Mouse (Mus musculus): Measurements from ENCODE around the gene Chl1. TPM values are rescaled to one million over a fixed set of nuclear protein-coding genes. Genes with fewer than 3 reads are reported as not detected.

Chl1 gene
- polyA plus RNA-seq, 1 experiment = 1.3 TPM

GRCm38 (mm10) chr6:103534027-103534426 lies 23.6 kb downstream of the Chl1 start:
- no peaks in the 10 kb centered on the region for H3K4me1 ChIP-seq (ENCODE audit: control insufficient read depth, insufficient read depth, low read length)
- no peak for DNase-seq
- no peak overlapping the region for H3K4me3 ChIP-seq (replicated peaks; ENCODE audit: extremely low read depth, low read depth, low read length)
- 57% methylated on average over 2 of the region's 2 CpGs for WGBS
- TF ChIP-seq CTCF (IDR thresholded peaks at IDR 0.05; ENCODE audit: insufficient read depth, low read length) = no peak
- no peak for TF ChIP-seq POLR2A (IDR thresholded peaks at IDR 0.05; ENCODE audit: borderline replicate concordance, extremely low read depth, low read depth, low read length)

DNA sequence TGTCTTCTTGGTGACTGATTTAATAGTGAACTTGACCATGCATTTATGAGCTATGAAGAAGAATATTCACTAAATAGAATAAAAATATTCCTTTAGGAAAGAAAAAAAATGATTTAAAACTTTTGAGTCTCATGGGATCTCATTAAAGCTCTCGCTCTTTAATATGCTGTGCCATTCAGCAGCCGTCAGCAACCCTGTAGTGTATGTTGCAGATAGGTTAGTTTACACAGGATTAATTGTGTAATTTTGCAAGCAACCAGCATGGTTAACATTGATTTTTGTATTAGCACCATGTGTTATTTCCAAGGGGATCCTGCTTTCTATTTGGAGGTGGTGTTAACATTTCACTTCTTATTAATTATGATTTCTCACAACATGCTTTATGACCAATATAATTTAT lies 32.2 kb downstream of the Chl1 start:
- no peak overlapping the region for H3K4me3 ChIP-seq (replicated peaks; ENCODE audit: extremely low read depth, low read depth, low read length)
- no peaks in the 10 kb centered on the region for H3K4me1 ChIP-seq (ENCODE audit: control insufficient read depth, insufficient read depth, low read length)
- 93% methylated on average over 2 of the region's 2 CpGs for WGBS

DNA sequence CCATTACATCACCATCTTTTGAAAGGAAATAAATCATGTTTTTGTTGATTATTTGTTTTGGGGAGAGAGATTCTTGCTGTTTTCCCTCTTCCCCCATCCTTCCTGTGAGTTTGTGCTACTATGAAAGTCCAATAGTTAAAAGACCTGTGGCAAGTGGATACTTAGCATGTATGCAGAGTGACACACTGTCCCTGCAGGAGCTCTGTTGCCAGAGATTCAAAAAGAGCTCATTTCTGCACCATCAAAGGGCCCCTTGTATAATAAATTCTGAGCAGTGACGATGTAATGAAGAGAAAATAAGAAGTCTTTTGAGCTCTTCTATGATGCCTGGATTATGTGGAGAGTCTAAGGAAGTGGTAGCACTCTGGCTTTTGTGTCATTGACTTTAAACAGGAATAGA lies 33.4 kb downstream of the Chl1 start:
- DNase-seq = no peak
- Histone ChIP-seq H3K4me3 (replicated peaks; ENCODE audit: extremely low read depth, low read depth, low read length) (no peak overlapping the region), H3K4me1 (ENCODE audit: control insufficient read depth, insufficient read depth, low read length) (no peaks in the 10 kb centered on the region)
- 44% methylated on average over 1 of the region's 1 CpGs for WGBS
- TF ChIP-seq POLR2A (IDR thresholded peaks at IDR 0.05; ENCODE audit: borderline replicate concordance, extremely low read depth, low read depth, low read length) = no peak
- TF ChIP-seq CTCF (IDR thresholded peaks at IDR 0.05; ENCODE audit: insufficient read depth, low read length) = no peak

More for the DNA sequence above, 32.2 kb downstream of the Chl1 start:
- TF ChIP-seq CTCF (IDR thresholded peaks at IDR 0.05; ENCODE audit: insufficient read depth, low read length) = no peak
- TF ChIP-seq POLR2A (IDR thresholded peaks at IDR 0.05; ENCODE audit: borderline replicate concordance, extremely low read depth, low read depth, low read length) = no peak
- no peak for DNase-seq

- H3K4me3 ChIP-seq (replicated peaks; ENCODE audit: extremely low read depth, low read depth, low read length) = no peak overlapping the region
- WGBS = 71% methylated on average over 3 of the region's 3 CpGs
- no peaks in the 10 kb centered on the region for H3K4me1 ChIP-seq (ENCODE audit: control insufficient read depth, insufficient read depth, low read length)
- TF ChIP-seq POLR2A (IDR thresholded peaks at IDR 0.05; ENCODE audit: borderline replicate concordance, extremely low read depth, low read depth, low read length) (no peak), CTCF (IDR thresholded peaks at IDR 0.05; ENCODE audit: insufficient read depth, low read length) (no peak)
- DNase-seq = no peak
Observed at GRCm38 (mm10) chr6:103546314-103546713, 35.9 kb downstream of the Chl1 start.

- Histone ChIP-seq H3K4me3 (replicated peaks; ENCODE audit: extremely low read depth, low read depth, low read length) (no peak overlapping the region), H3K4me1 (ENCODE audit: control insufficient read depth, insufficient read depth, low read length) (no peaks in the 10 kb centered on the region)
- no peak for DNase-seq
- TF ChIP-seq CTCF (IDR thresholded peaks at IDR 0.05; ENCODE audit: insufficient read depth, low read length) (no peak), POLR2A (IDR thresholded peaks at IDR 0.05; ENCODE audit: borderline replicate concordance, extremely low read depth, low read depth, low read length) (no peak)
- WGBS = 65% methylated on average over 4 of the region's 4 CpGs
Observed at GRCm38 (mm10) chr6:103549929-103550328, 39.5 kb downstream of the Chl1 start.

DNA sequence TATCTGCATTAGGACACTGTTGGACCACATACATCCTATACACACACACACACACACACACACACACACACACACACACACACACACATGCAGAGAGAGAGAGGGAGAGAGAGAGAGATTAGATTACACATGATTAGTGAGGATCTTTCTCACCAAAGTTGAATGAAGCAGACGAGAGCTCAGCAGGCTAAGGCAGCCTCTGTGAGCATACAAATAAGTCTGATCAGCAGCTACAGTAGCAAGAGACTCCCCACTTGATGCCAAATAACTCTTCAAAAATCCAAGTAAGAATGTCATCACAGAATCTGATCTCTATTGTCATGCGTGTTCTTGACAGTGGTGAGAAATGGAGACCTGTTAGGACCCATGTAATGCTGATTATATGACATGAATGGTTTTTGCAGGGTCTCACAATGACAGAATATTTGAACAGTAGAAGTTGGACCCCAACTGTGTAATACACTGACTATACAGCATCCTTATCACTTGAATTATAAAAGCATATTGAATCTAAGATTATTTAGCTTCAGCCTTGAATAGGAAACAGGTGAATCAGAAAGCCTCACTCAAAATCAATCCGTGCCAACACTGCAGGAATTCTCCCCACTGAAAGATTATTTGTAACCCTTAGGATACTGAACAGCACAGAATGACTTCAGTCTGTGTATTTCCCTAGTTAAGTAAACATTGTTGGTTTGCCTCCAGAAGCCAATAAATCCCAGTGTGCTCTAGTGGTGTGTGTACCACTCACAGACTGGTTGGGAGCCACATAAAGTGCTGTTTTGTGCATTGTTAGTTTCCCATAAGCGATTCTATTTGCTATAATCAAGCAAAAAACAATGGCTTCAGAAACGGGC lies 47.9 kb downstream of the Chl1 start:
- Histone ChIP-seq H3K4me3 (replicated peaks; ENCODE audit: extremely low read depth, low read depth, low read length) (no peak overlapping the region), H3K4me1 (ENCODE audit: control insufficient read depth, insufficient read depth, low read length) (no peaks in the 10 kb centered on the region)
- TF ChIP-seq CTCF (IDR thresholded peaks at IDR 0.05; ENCODE audit: insufficient read depth, low read length) = no peak
- no peak for TF ChIP-seq POLR2A (IDR thresholded peaks at IDR 0.05; ENCODE audit: borderline replicate concordance, extremely low read depth, low read depth, low read length)
- no peak for DNase-seq
- whole genome bisulfite sequencing = 56% methylated on average over 5 of the region's 5 CpGs

GRCm38 (mm10) chr6:103558894-103559225 lies 48.5 kb downstream of the Chl1 start:
- Histone ChIP-seq H3K4me3 (replicated peaks; ENCODE audit: extremely low read depth, low read depth, low read length) (no peak overlapping the region), H3K4me1 (ENCODE audit: control insufficient read depth, insufficient read depth, low read length) (no peaks in the 10 kb centered on the region)
- 48% methylated on average over 3 of the region's 3 CpGs for WGBS
- TF ChIP-seq POLR2A (IDR thresholded peaks at IDR 0.05; ENCODE audit: borderline replicate concordance, extremely low read depth, low read depth, low read length) (no peak), CTCF (IDR thresholded peaks at IDR 0.05; ENCODE audit: insufficient read depth, low read length) (no peak)
- DNase-seq = no peak

GRCm38 (mm10) chr6:103559344-103559743 lies 49.0 kb downstream of the Chl1 start:
- 41% methylated on average over 2 of the region's 2 CpGs for WGBS

GRCm38 (mm10) chr6:103564811-103565210 lies 54.4 kb downstream of the Chl1 start:
- TF ChIP-seq POLR2A (IDR thresholded peaks at IDR 0.05; ENCODE audit: borderline replicate concordance, extremely low read depth, low read depth, low read length) = no peak
- no peak for TF ChIP-seq CTCF (IDR thresholded peaks at IDR 0.05; ENCODE audit: insufficient read depth, low read length)
- H3K4me3 ChIP-seq (replicated peaks; ENCODE audit: extremely low read depth, low read depth, low read length) = no peak overlapping the region
- no peaks in the 10 kb centered on the region for H3K4me1 ChIP-seq (ENCODE audit: control insufficient read depth, insufficient read depth, low read length)
- no peak for DNase-seq
- 63% methylated on average over 6 of the region's 6 CpGs for WGBS

More at GRCm38 (mm10) chr6:103559344-103559743, 49.0 kb downstream of the Chl1 start:
- TF ChIP-seq CTCF (IDR thresholded peaks at IDR 0.05; ENCODE audit: insufficient read depth, low read length) = no peak
- TF ChIP-seq POLR2A (IDR thresholded peaks at IDR 0.05; ENCODE audit: borderline replicate concordance, extremely low read depth, low read depth, low read length) = no peak
- Histone ChIP-seq H3K4me3 (replicated peaks; ENCODE audit: extremely low read depth, low read depth, low read length) (no peak overlapping the region), H3K4me1 (ENCODE audit: control insufficient read depth, insufficient read depth, low read length) (no peaks in the 10 kb centered on the region)
- no peak for DNase-seq

DNA sequence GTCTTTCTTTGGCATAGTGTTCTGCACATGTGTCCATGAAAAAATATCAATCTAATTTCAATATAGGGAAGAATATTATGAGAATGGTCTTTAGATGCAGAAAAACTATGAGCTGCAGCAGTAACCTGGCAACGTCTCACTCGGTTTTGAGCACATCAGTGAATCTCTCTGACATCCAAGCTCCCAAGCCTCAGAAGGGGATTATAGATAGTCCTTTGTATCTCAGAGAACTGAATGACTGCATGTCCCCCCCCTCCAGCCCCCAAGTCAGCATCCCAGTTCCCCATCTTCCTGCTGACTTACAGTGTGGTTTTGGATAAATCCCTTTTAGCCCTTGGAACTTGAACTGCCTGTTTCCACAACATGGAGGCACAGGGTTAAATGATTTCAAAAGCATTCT lies 56.9 kb downstream of the Chl1 start:
- TF ChIP-seq CTCF (IDR thresholded peaks at IDR 0.05; ENCODE audit: insufficient read depth, low read length) (no peak), POLR2A (IDR thresholded peaks at IDR 0.05; ENCODE audit: borderline replicate concordance, extremely low read depth, low read depth, low read length) (no peak)
- WGBS = 56% methylated on average over 2 of the region's 2 CpGs
- H3K4me3 ChIP-seq (replicated peaks; ENCODE audit: extremely low read depth, low read depth, low read length) = no peak overlapping the region
- no peaks in the 10 kb centered on the region for H3K4me1 ChIP-seq (ENCODE audit: control insufficient read depth, insufficient read depth, low read length)
- DNase-seq = no peak
